Mouse (Mus musculus) retina, embryonic 14.5 days (tissue): Measurements from ENCODE around the gene Bhlhe41.

Source experiments
- DNase-seq: peaks from one replicate; pipeline ENCODE4 v3.0.0-alpha.2; 2015; ENCODE audit warnings: low spot score

Gene Bhlhe41

DNA sequence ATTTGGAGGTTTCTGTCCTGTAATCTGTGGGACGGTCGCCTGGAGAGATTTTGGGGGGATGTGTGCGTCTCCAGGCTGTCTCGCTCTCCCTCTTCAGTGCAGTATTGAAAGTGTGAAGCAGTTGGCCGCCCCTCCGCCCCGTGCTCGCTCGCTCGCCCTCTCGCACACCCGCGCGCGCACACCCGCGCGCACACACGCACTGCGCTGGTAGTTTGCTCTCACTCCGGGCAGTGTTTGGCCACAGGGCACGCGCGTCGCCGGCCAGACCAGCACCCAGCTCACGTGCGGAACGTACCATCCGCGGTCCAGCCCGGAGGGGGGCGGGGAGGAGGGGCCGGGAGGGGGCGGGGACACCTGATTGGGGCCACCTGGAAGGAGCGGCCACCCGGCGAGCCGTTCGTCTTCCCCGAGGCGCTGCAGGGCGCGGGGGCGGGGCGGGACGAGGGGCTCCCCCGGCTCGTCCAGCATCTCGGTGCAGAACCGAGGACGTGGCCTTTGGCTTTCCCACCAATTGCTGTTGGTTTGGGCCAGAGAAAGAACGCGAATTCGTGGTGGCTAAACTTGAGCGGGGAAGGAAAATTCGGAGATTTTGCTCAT lies at the start of gene Bhlhe41:
Bhlhe41 (minus strand) TSS at position 270 of the 597 bp plus-strand sequence.
- DNase-seq: peak; percentile 79

DNA sequence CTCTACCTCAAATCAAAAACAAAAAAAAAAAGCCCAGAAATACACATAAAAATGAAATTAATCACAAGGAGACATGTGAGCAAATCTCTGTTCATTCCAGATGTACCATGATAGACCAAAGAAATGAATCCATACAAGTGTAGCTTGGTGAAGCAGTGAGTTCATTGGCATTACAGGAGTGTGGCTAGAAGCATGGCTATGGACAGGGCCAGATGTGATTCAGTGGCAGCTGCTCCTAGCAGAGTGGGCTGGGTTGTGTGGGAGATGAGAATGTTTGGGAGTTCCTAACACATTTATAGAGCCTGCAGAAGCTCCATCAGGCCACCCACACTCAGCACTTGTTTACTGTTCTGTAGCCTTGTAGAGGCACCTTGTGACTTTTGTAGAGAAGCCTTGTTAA lies 46.9 kb upstream of the Bhlhe41 start:
- DNase-seq: no peak

DNA sequence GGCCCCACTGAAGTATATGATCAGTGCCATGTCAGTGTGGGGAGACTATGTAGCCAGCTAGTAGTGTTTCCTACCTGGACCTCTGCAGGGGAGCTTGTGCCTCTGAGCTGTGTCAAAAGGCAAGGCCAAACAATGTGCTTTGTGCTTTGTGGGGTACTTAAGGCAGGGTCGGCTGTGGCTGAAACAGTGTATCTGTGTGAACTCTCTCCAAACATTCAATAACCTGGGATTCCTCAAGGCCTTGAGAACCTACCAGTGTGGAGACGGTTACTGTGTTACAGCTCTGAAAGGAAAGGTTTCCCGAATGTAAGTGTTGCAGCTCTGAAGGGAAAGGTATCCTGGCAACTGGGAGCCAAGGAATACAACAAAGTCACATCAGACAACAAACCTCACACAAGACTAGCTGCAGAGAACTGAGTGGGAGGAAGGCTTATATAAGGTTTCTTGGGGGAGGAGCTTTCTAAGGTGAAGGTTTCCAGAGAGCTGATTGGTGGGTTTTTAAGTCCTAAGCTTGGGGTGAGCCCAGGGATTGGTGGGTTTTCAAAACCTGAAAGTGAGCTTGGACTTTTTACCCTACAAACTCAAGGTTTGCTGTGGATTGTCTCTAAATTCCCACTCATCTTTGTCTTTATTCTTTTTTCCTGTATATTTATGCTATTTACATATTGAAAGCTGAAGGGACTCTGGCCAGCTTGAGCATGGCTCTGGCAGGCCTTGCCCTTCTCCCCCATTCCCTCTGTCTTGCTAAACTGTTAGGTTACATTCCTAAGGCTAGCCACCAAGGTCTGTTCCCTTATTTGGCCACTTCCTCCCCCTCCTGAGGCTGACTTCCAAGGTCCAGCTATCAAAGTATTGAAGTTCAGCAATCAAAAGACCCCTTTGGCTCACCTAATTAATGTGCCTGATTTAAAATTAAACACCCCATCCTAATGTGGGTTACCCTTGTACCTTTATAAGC lies 45.4 kb upstream of the Bhlhe41 start:
- DNase-seq: no peak

DNA sequence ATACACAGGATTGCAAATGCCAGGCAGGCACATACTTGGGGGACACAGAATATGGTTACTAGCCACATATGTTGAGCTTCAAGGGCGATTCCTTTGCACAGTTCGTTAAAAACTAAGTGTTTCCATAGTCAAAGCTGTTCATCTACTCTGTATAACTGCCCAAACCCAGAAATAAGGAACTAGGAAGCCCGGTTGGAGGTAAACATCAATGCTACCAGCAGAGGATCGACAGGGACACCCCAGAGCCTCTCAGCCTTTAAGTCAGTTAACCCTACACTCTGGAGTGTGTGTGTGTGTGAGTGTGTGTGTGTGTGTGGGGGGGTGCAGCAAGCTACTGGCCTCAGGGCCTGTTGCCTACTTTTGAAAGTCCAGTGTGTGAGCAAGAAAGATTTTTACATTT lies 44.6 kb upstream of the Bhlhe41 start:
- DNase-seq: no peak

DNA sequence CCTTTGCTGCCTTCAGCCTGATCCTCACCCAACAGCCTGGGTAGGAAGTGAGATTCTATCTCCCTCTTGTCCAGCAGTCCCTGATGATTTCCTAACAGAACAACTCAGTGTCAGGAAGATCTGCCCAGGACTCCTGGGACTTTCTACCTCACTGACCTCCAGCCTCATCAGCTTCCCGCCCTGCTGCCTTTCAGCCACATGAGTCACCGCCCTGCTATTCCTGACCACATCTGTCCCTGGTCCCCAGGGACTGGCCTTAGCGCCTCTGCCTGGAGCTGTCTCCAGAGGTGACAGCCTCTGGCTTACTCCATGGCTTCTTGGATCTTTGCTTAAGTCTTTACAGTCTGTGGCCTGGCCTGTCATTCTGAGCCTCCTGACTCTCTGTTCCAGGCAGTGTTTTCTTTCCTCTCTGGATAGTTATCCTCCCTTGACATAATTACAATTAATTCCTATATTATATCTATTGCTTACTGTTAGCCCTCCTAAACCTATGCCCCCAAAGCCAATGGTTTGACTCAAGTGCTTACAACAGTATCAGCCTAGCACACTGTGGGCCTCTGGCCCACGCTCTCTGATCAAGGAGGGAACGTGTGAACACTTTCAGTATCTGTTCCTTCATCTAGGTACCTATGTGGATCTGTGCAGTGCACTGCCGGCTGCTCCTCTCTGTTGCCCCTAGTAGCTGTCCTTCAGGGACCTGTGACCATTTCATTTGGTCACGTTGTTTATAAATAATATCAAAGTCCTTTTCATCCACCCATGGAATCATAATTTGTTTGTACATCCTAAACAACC lies 40.9 kb upstream of the Bhlhe41 start:
- peak; percentile 25 for DNase-seq

DNA sequence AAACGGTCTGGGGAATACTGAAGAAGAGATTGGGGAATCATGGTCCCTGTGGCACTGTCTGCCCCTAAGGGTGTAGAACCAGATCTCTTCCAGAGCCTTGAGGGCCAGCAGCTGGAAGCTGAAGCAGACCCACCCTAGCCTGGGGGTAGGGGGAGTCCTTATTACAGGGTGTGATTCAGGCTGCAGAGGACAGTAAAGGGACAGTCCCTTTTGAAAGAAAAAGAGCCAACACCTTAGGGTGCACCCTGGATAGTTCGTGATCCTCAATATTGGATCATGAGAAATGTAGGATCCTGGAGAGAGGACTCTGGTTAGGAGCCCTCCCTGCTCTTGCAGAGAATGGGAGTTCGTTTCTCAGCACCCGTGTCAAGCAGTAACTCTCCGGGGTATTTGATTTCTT lies 39.3 kb upstream of the Bhlhe41 start:
- DNase-seq: no peak

DNA sequence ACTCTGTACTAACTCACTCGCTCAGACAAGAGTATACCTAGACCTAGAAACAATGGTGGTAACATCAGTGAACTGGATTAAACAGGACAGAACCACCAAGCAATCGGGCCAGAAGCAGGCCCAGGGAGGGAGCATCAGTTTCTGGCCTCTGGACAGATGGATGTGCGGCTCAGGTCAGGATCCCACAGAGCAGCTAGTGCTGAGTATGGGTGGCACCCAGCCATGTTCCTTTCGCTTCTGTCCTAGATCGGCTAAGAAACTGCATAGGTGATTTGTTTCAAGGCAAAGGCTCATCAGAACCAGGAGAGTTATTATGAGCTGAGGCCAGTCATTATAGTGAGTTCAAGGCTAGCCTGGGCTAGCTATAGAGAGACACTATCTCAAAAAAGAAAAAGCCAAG lies 38.8 kb upstream of the Bhlhe41 start:
- DNase-seq: no peak

DNA sequence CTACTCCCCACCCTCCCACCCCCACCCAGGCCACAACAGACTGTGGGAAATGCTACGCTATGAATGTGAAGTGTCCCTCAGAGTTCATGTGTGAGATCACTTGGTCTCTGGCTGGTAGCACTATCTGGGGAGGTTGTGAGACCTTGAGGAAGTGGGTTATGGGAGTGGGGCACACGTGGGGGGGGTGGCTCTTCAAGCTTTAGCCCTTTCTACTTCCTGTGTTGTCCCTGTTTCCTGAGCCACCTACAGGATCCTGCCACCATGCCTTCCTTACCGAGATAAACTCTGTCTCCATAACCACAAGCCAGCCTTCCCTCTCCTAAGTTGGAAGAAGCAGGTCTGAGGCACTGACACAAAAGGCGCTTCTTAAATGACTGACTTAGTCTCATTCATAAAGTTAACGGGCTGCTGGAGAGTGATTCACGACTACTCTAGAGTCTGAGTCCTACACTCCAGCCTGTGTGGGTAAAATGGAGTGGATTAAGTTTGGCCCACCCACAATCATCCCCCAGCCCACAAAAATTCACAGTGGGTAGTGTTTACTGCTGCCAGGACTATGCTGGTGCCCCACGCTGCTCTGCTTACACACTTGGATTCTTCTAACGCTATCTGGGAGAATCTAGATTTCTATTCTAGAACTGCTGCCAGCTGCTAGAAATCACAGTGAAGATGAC lies 29.4 kb upstream of the Bhlhe41 start:
- no peak for DNase-seq

DNA sequence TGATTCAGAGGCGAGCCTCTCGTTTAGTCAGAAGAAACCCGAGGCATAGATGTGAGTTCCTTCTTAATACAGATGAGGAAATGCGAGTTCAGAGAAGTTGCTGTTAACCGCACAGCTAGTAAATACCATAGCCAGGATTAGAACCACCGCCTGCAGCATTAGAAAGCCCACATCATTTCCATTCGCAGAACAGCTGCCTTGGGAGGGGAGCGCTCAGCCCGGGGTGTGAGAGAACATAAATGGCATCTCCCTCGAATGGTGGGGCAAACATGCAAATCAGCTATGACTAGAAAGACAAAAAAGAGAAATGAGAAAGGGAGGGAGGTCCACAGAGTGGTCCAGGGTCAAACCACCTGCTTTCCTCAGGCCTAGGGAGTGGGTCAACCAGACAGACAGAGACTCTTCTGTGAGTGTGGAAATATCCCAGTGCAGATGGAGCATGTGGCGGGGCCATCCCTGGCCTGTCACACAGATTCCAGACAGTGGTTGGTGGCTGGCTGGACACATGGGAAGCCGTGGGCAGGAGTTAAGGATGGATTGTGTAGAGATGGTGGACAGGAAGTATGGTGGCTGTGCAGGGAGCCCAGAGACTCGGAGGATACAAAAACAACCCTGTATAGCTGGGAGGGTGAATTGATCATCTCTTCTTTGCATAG lies 28.1 kb upstream of the Bhlhe41 start:
- DNase-seq: no peak

DNA sequence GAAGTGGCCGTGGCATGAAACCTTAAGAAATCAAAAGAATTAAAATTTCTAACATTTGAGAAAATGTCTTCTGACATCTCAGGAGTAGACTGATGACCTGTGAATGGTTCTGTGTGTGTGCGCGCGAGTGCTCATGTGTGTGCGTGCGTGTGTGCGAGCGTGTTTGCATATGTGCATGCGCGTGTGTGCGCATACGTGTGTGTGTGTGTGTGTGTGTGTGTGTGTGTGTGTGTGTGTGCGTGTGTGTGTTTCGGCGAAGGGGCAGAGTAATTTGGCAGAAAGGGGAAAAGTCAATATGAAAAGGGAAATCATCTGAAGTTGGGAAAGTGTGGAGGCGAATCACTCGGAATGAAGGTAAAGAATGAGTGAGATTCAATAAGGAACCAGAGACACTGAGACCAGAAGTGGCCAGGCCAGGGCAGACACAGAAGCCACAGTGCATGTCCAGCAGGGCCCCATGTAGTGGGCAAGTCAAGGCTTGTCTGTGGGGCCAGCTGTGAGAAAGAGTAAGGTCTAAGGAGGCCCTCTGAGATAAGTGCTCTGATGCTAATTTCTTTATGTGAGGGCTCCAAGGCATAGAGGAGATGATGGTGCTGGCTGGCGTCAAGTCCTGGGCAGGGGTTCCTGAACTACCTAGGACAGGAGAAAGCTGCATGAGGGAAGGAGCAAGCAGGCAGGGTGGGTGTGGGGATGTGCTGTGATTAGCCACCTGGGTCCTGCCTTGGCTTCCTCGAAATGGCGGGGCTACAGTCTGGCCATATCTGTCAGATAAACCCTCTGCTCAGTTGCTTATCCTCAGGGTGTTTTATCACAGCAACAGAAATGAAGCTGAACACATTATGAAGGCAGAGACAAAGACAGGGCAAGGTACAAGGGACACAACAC lies 27.3 kb upstream of the Bhlhe41 start:
- DNase-seq: no peak

DNA sequence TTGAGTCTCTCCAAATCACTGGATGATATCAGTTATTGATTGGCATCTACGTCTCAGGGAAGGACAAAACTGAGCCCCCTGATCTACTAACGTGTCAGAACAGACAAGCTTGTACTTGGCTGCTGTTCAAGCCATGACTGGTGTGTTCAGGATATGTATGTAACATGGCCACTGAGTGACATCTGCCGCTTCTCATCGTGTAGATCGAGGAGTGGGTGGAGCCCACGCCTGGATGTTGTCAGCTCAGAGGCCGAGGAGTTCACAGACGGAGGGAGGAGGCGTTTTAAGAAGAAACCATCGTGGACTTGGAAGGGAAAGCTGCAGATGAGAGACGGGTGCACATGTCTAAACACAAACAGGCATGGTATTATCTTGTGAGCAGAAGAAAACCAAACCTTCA lies 26.6 kb upstream of the Bhlhe41 start:
- DNase-seq: no peak

DNA sequence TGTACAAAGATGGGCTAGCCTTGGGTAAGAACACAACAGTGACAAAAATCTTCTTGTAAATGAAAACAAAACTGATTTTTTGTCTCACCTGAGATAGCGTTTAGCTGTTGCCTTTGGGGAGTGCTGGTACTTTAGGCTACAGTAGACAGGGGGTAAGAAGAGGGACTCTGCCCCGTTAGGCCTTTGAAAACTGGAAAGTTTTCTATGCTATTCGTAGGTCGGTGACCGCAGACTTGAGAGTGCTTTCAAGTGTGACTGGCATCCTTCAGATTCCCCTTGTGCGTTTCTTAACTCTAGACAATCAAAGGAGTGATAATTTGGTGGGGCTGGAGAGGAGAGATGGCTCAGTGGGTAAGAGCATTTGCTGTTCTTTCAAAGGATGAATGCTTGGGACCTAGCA lies 22.4 kb upstream of the Bhlhe41 start:
- no peak for DNase-seq

DNA sequence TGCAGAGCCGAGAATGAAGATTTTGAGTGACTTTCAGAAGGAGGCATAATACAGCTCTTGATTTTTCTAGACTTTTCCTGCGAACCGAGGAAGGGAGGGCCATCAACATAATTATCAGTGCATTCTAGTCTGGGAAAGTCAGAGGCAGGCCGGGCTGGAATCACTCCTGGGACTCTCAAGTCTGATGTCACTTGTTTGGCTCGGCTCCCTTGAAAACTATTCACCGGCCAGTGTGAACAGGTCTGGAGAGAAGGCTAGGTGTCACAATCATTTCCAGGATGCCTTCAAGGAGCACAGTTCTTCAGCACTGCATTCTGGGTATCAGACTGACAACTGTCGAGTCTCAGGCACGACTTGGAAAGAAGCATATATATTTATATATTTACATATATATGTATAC lies 20.9 kb upstream of the Bhlhe41 start:
- DNase-seq: no peak

DNA sequence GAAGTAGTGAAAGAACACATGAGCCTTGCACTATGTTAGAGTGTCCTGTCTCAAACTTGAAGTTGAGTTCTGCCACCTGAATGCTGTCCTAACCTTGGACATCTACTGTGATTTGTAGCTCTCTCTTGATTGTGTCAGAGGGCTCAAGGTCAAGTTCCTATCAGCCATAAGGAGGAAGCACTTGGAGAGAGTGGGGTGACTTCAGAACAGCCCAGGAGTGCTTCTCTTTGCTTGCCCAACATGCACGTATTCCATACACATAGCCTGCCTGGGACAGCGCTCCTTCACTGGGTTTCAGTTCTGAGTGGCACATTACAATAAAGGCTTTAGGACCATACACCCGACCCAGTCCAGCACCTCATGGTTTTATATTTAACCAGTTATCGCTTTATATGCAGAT lies 19.7 kb upstream of the Bhlhe41 start:
- DNase-seq: no peak

DNA sequence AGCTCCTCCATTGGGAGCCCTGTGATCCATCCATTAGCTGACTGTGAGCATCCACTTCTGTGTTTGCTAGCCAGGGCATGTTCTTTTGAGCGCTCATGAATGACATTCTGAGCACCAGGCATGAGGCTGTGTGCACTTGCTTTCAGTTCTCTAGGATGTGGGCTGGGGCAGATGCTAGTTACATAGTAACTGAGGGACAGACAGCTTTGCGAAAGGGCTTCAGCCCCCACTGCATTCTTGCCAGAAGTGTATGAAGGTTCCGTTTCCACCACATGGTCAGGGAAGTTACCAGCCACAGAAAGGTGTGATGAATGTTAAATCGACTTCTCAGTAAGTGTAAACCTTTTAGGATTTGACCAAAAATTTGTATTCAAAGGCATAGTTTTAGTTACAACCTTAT lies 18.3 kb upstream of the Bhlhe41 start:
- DNase-seq: no peak

DNA sequence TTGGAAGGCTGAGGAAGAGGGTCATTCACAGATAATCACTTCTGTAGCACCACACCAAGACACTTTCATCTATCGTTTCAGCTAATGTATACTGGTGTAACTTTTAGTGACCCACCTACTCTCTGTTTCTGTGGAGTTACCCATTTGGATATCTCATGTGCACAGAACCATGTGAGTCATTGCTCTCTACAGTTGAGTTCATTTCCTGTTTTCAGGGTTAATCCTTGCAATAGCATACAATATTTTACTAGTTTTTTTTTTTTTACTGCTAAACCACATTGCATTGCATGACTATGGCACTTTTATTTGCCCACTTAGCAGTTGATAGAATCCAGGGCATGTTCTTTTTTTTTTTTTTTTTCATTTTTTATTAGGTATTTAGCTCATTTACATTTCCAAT lies 17.7 kb upstream of the Bhlhe41 start:
- DNase-seq: no peak

DNA sequence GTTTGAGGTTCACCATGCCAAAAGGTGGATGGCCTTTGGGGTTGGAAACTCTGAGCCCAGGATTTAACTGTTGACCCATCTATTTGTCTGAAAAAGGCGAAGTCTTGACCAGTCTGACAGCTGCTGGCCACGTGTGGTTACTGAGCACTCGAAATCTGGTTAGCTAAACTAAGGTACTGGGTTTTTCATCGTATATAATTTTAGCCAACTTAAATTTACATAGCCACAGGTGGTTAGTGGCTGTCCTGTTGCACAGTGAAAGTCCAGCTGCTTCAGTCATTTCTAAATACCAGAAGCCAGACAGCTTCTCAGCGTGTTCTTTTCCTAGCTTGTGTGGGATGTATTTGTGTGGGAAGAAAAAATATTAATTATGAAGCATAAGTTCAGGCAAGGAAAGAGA lies 15.3 kb upstream of the Bhlhe41 start:
- DNase-seq: no peak

DNA sequence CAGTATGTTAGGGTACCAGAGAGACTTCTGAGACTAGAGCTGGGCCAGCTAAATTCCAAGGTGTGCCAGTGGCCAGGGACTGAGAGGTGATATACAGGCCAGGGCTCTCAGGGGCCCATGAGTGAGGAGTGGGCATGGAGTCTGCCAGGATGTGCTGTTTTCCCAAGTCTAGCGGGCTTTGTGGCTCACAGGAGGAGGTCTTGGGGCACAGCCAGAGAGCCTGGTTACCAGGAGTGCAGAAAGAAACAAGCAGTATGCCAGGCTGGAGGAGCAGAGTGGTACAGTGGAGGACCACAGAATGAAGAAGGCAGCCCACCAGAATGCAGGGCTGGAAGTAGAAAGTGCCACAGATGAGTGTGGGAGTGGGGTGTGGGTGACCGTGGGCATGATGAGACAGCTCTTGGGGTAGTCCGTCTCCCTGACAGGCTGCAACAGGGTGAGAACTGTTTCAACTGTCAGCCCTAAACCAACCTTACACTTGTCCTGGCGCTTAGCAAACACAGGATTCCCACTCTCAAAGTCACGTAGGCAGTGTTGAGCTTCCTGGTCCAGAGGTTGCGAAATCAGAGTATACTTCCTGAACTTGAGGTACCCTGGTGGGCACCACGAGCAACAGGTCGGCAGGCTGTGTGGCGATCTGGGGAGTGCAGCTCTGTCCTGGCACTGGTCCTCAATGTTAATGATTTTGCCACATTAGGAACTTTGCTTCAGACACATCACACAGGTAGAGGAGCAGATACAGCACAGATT lies 11.8 kb upstream of the Bhlhe41 start:
- DNase-seq: no peak

DNA sequence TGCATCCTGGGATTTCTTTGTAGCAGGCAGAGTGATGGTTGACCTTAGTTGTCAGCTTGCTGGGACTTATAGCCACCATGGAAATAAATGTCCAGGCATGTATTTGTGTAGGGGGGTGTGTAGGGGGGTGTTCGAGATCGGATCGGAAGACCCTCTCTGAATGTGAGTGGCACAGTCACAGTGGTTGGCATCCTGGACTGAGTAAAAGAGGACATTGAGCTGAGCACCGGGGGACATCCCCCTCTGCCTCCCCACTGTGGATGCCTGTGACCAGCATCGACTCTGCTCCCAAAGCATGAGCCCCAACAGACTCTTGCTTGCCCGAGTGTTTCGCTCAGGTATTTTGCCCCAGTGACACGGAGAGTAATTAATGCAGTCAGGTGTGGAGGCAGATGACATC lies 8.0 kb upstream of the Bhlhe41 start:
- DNase-seq: no peak

DNA sequence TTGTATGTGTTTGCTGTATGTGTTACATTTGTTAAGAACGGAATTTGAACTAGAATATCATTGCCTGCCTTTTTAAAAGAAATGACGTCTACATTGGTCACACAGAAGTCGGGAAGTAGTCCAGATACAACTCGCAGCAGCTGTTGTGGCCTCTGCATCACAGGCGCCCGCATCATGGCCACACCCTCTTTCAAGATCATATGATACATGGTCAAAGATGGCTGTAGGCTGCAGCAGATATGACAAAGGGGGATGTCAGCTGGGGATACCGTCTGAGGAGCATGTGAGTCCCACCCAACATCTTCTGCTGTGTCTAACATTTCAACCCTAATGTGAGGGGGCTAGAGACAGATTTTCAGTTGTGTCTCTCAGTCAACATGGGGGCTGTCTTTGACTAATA lies 6.7 kb upstream of the Bhlhe41 start:
- DNase-seq: no peak
